Mouse (Mus musculus): Measurements from ENCODE around the gene Sbno1.
"Not testable (repeated sequence)": the region's sequence is repeated elsewhere in the genome, so short reads cannot be mapped to it uniquely, and the experiment has no call there.

The Sbno1 gene

GRCm38 (mm10) chr5:124425412-124426259, at the start of gene Sbno1:
TSS of gene Sbno1 (minus strand) at chr5:124426001.
- peak; percentile 83 for ATAC-seq (ENCODE audit: insufficient number of reproducible peaks, low FRiP score, low TSS enrichment)

- no peak for ATAC-seq (ENCODE audit: insufficient number of reproducible peaks, low FRiP score, low TSS enrichment)
Measured at GRCm38 (mm10) chr5:124470591-124471171, 44.9 kb upstream of the Sbno1 start.

- ATAC-seq (ENCODE audit: insufficient number of reproducible peaks, low FRiP score, low TSS enrichment), result no peak
Measured at GRCm38 (mm10) chr5:124469486-124469885, 43.7 kb upstream of the Sbno1 start.

GRCm38 (mm10) chr5:124468365-124468764, 42.6 kb upstream of the Sbno1 start:
- no peak for ATAC-seq (ENCODE audit: insufficient number of reproducible peaks, low FRiP score, low TSS enrichment)

- ATAC-seq (ENCODE audit: insufficient number of reproducible peaks, low FRiP score, low TSS enrichment), result no peak
Measured at GRCm38 (mm10) chr5:124467766-124468165, 42.0 kb upstream of the Sbno1 start.

GRCm38 (mm10) chr5:124464905-124465304, 39.1 kb upstream of the Sbno1 start:
- no peak for ATAC-seq (ENCODE audit: insufficient number of reproducible peaks, low FRiP score, low TSS enrichment)

- ATAC-seq (ENCODE audit: insufficient number of reproducible peaks, low FRiP score, low TSS enrichment), result no peak
Measured at GRCm38 (mm10) chr5:124463462-124463861, 37.7 kb upstream of the Sbno1 start.

GRCm38 (mm10) chr5:124462297-124463025, 36.7 kb upstream of the Sbno1 start:
- no peak for ATAC-seq (ENCODE audit: insufficient number of reproducible peaks, low FRiP score, low TSS enrichment)

- not testable (repeated sequence) for ATAC-seq (ENCODE audit: insufficient number of reproducible peaks, low FRiP score, low TSS enrichment)
Measured at GRCm38 (mm10) chr5:124460922-124461321, 35.1 kb upstream of the Sbno1 start.

- no peak for ATAC-seq (ENCODE audit: insufficient number of reproducible peaks, low FRiP score, low TSS enrichment)
Measured at GRCm38 (mm10) chr5:124456762-124457161, 31.0 kb upstream of the Sbno1 start.

GRCm38 (mm10) chr5:124454082-124454419, 28.2 kb upstream of the Sbno1 start:
- no peak for ATAC-seq (ENCODE audit: insufficient number of reproducible peaks, low FRiP score, low TSS enrichment)

- ATAC-seq (ENCODE audit: insufficient number of reproducible peaks, low FRiP score, low TSS enrichment), result peak; percentile 60; the same call in 1 of the 2 replicates
Measured at GRCm38 (mm10) chr5:124453339-124454081, 27.7 kb upstream of the Sbno1 start.

GRCm38 (mm10) chr5:124452494-124453228, 26.9 kb upstream of the Sbno1 start:
- ATAC-seq (ENCODE audit: insufficient number of reproducible peaks, low FRiP score, low TSS enrichment), result no peak

GRCm38 (mm10) chr5:124450641-124451340, 25.0 kb upstream of the Sbno1 start:
- no peak for ATAC-seq (ENCODE audit: insufficient number of reproducible peaks, low FRiP score, low TSS enrichment)

GRCm38 (mm10) chr5:124450051-124450450, 24.2 kb upstream of the Sbno1 start:
- ATAC-seq (ENCODE audit: insufficient number of reproducible peaks, low FRiP score, low TSS enrichment), result no peak

- ATAC-seq (ENCODE audit: insufficient number of reproducible peaks, low FRiP score, low TSS enrichment), result no peak
Measured at GRCm38 (mm10) chr5:124449494-124449893, 23.7 kb upstream of the Sbno1 start.

GRCm38 (mm10) chr5:124446301-124446881, 20.6 kb upstream of the Sbno1 start:
- no peak for ATAC-seq (ENCODE audit: insufficient number of reproducible peaks, low FRiP score, low TSS enrichment)

GRCm38 (mm10) chr5:124445621-124446293, 20.0 kb upstream of the Sbno1 start:
- no peak for ATAC-seq (ENCODE audit: insufficient number of reproducible peaks, low FRiP score, low TSS enrichment)

Data from cerebellum, adult (tissue).